Mouse (Mus musculus) heart, adult 2 months (tissue): ENCODE measurements around the gene Trim50.

Experiments
- CTCF ChIP-seq: fragments of 200-600 bp; IDR thresholded peaks from 2 replicates; pipeline ENCODE4 v1.8.1; 2022; ENCODE audit warnings: antibody characterized with exemption, mild to moderate bottlenecking, moderate library complexity
- EP300 ChIP-seq: fragments of 200-500 bp; IDR thresholded peaks from 2 replicates; pipeline ENCODE4 v1.6.1; 2011; ENCODE audit warnings: low read depth, low read length, control low read depth; ENCODE audit not compliant: insufficient read depth

DNA sequence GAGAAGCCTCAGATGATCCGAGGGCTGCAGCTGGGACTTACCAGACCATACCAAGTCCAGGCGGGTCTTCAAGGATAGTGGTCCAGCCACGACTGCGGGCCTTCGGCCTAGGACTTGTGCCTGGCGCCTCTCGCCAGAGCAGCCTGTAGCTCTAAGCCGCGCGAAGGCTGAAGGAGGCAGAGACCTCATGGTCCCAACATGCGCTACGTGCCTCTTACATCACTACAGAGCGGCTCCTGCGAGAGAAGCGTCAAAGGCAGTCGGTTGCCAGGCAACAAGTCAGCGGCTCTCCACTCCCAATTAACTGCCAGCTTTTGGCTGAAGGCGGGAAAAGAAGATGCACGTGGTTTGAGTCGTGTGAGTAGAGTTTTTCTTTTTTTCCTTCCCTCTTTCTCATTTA lies 51.5 kb downstream of the Trim50 start:
- TF ChIP-seq CTCF (no peak), EP300 (no peak)
